In genomic region chr5:41125050-41125449, GRCm38 (mm10) we compare ENCODE assay signal across 10 mouse cellular contexts.
A peak's percentile ranks its signal among the peaks of the same experiment; 100 is the strongest.
DNase-seq lines count a peak whose midpoint lies in the region; ATAC-seq and TF ChIP-seq lines count a peak whose summit lies in the region.
"Had no signal": no experiment of that assay in that cellular context is flagged by ENCODE, and none has a peak within 500 bp of the region (broad histone marks: within the 10 kb centered on the region; RNA-seq: fewer than 3 reads in every experiment).

No protein-coding gene starts in this region.

- no peak for DNase-seq in forebrain, embryonic 11.5 days (ENCODE audit: low spot score)
- DNase-seq in left cerebral cortex, adult 2 months (ENCODE audit: extremely low spot score in 1 of 2, low spot score in 2 of 2): no peak
- DNase-seq in left cerebral cortex, adult 8-10 months (ENCODE audit: low spot score in 2 of 2): no peak
- no peak for DNase-seq in Patski (ENCODE audit: low read depth, low spot score)
- no peak for DNase-seq in spleen, postnatal 14 days (ENCODE audit: low spot score in 2 of 2)
- DNase-seq in urinary bladder, postnatal 14 days (ENCODE audit: low spot score): no peak

- no peak overlapping the region for H3K4me3 ChIP-seq in forebrain, embryonic 13.5 days
- no peak overlapping the region for H3K4me3 ChIP-seq in forebrain, embryonic 11.5 days (ENCODE audit: low read depth, low read length)
- H3K4me3 ChIP-seq in left cerebral cortex, adult 2 months: no peak overlapping the region
- no peak overlapping the region for H3K4me3 ChIP-seq in midbrain, embryonic 15.5 days
- H3K4me3 ChIP-seq: heart, embryonic 13.5 days had no signal

- no peaks in the 10 kb centered on the region for H3K36me3 ChIP-seq in forebrain, embryonic 13.5 days (ENCODE audit: poor library complexity, severe bottlenecking)
- H3K36me3 ChIP-seq in forebrain, embryonic 11.5 days (ENCODE audit: control insufficient read depth, insufficient read depth, low read length): no peaks in the 10 kb centered on the region
- no peaks in the 10 kb centered on the region for H3K36me3 ChIP-seq in midbrain, embryonic 15.5 days (replicated peaks)
- H3K36me3 ChIP-seq: G1E; heart, embryonic 13.5 days had no signal

- no peak overlapping the region for H3K9ac ChIP-seq in forebrain, embryonic 13.5 days
- no peak overlapping the region for H3K9ac ChIP-seq in forebrain, embryonic 11.5 days (ENCODE audit: low read length)
- H3K9ac ChIP-seq in midbrain, embryonic 15.5 days: no peak overlapping the region
- H3K9ac ChIP-seq: heart, embryonic 13.5 days had no signal

- POLR2A ChIA-PET in Patski (lab: Charles Lee): no interaction called here

- H3K27ac ChIP-seq in forebrain, embryonic 13.5 days: no peak overlapping the region
- H3K27ac ChIP-seq in forebrain, embryonic 11.5 days (ENCODE audit: low read depth, low read length): no peak overlapping the region
- H3K27ac ChIP-seq in left cerebral cortex, adult 2 months: no peak overlapping the region
- no peak overlapping the region for H3K27ac ChIP-seq in midbrain, embryonic 15.5 days
- H3K27ac ChIP-seq: heart, embryonic 13.5 days had no signal

- intact Hi-C loops in left cerebral cortex, adult 2 months (cut with DNase I): loop anchor here (1.0 to 5.0 kb wide), 2 partner anchors 582 to 643 kb away; partner anchors contain the start of gene Rab28

- no peaks in the 10 kb centered on the region for H3K9me3 ChIP-seq in forebrain, embryonic 13.5 days (replicated peaks)
- no peaks in the 10 kb centered on the region for H3K9me3 ChIP-seq in forebrain, embryonic 11.5 days (ENCODE audit: control insufficient read depth, low read length)
- H3K9me3 ChIP-seq in midbrain, embryonic 15.5 days: no peaks in the 10 kb centered on the region
- H3K9me3 ChIP-seq: G1E; heart, embryonic 13.5 days had no signal

- H3K4me1 ChIP-seq in forebrain, embryonic 13.5 days: no peaks in the 10 kb centered on the region
- H3K4me1 ChIP-seq in forebrain, embryonic 11.5 days (replicated peaks; ENCODE audit: control insufficient read depth, insufficient read depth, low read length): no peaks in the 10 kb centered on the region
- no peaks in the 10 kb centered on the region for H3K4me1 ChIP-seq in midbrain, embryonic 15.5 days
- H3K4me1 ChIP-seq: heart, embryonic 13.5 days had no signal

- 0 out of 2 replicates have a peak, but pooled peaks have one; percentile 38 for ATAC-seq in forebrain, embryonic 13.5 days
- no peak for ATAC-seq in forebrain, embryonic 11.5 days (replicated peaks; ENCODE audit: low FRiP score)
- no peak for ATAC-seq in Patski
- ATAC-seq in midbrain, embryonic 15.5 days (replicated peaks): peak; percentile 66; the same call in 1 of the 2 replicates

- in situ Hi-C loops in Patski (cut with MboI; ENCODE audit: low pct_unique_long_range_greater_than_20kb): loop anchor here (5.0 kb wide), 1 partner anchor 642 kb away; no protein-coding TSS in a partner anchor

- no peak overlapping the region for H3K4me2 ChIP-seq in forebrain, embryonic 13.5 days
- H3K4me2 ChIP-seq in forebrain, embryonic 11.5 days (ENCODE audit: low read depth, low read length, severe bottlenecking): no peak overlapping the region
- no peak overlapping the region for H3K4me2 ChIP-seq in midbrain, embryonic 15.5 days
- H3K4me2 ChIP-seq: heart, embryonic 13.5 days had no signal

- TF ChIP-seq CTCF in left cerebral cortex, adult 2 months (IDR thresholded peaks at IDR 0.05): peak; percentile 81
- TF ChIP-seq CTCF in Patski (IDR thresholded peaks at IDR 0.05): peak; percentile 54

- WGBS in forebrain, embryonic 13.5 days: 29% methylated on average over 5 of the region's 5 CpGs
- 35% methylated on average over 5 of the region's 5 CpGs for WGBS in forebrain, embryonic 11.5 days
- WGBS in midbrain, embryonic 15.5 days: 27% methylated on average over 5 of the region's 5 CpGs

- H3K27me3 ChIP-seq in forebrain, embryonic 13.5 days: no peaks in the 10 kb centered on the region
- H3K27me3 ChIP-seq in forebrain, embryonic 11.5 days (ENCODE audit: control insufficient read depth, insufficient read depth, low read length): no peaks in the 10 kb centered on the region
- H3K27me3 ChIP-seq in Patski: peaks cover 35% of the 10 kb centered on the region
- H3K27me3 ChIP-seq in midbrain, embryonic 15.5 days (replicated peaks): no peaks in the 10 kb centered on the region

- CTCF ChIA-PET in Patski (lab: Charles Lee): interaction anchor here (1.3 to 4.5 kb wide), 4 partner anchors 11 to 643 kb away, joined by 3 to 52 read pairs (median 4); no protein-coding TSS in a partner anchor

Comparison
In these comparisons a context has a peak if more than half of its experiments do, and no peak if none do; other contexts are left out.
1. ATAC-seq: peak in forebrain, embryonic 13.5 days (single experiment) and midbrain, embryonic 15.5 days (single experiment); none in forebrain, embryonic 11.5 days (single experiment) and Patski (single experiment).